Mouse (Mus musculus): ENCODE measurements around the gene Qrfp. TPM values are rescaled to one million over a fixed set of nuclear protein-coding genes. Genes with fewer than 3 reads are reported as not detected.

The Qrfp gene
- polyA plus RNA-seq, 1 experiment from 2014 or later, result 0.18 TPM

DNA sequence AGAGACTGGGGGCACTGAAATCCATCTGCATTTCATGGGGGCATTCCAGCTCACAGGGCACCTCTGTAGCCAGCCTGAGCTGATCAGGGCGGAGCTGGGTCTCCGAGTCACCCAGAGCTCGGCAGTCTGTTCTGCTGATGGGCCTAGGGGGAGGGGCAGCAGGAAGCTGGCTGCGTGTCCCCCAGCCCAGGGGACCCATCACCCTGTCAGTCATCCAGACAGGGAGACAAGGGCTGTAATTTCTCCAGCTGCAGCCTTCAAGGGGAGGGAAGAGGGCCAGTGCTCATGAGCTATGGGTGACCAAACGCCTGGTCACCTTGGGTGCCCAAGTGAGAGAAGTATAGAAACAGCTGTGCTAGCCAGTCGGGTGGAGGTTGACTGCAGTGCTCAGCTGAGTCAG is 26.6 kb upstream of the Qrfp start:
- no peak overlapping the region for H3K9ac ChIP-seq
- WGBS, result 27% methylated on average over 6 of the region's 6 CpGs
- H3K27ac ChIP-seq, result no peak overlapping the region
- no peak overlapping the region for H3K4me3 ChIP-seq
- no peaks in the 10 kb centered on the region for H3K4me1 ChIP-seq
- peaks cover 19% of the 10 kb centered on the region; the same call in 1 of the 2 replicates for H3K27me3 ChIP-seq
- no peaks in the 10 kb centered on the region for H3K9me3 ChIP-seq
- no peaks in the 10 kb centered on the region for H3K36me3 ChIP-seq
- no peak overlapping the region for H3K4me2 ChIP-seq (replicated peaks)
- no peak for ATAC-seq (ENCODE audit: insufficient number of reproducible peaks, insufficient read depth, low FRiP score, low TSS enrichment)

DNA sequence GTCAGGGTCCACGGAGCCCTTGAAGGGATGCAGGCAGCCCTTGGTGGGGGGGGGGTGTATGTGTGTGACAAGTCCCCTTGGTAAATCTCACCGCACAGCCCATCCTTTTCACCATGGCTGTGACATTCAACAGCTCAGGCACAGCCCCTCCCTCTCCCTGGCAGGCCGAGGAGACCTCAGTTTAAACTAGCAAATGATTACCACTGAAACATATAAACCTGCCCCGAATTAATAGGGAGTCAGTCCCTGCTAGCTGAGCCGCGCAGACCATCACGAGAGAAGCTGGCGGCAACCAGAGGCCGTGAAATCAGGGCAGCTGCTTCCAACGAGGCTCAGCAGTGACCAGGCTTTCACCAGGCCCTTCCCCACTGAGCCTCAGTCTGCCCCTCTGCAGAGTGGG is 25.7 kb upstream of the Qrfp start:
- no peak for ATAC-seq (ENCODE audit: insufficient number of reproducible peaks, insufficient read depth, low FRiP score, low TSS enrichment)
- no peaks in the 10 kb centered on the region for H3K4me1 ChIP-seq
- 67% methylated on average over 10 of the region's 10 CpGs for WGBS
- H3K9ac ChIP-seq, result no peak overlapping the region
- no peak overlapping the region for H3K27ac ChIP-seq
- H3K36me3 ChIP-seq, result no peaks in the 10 kb centered on the region
- H3K4me3 ChIP-seq, result no peak overlapping the region
- H3K27me3 ChIP-seq, result 0 out of 2 replicates have a peak, but pooled peaks cover 13% of the 10 kb centered on the region
- H3K4me2 ChIP-seq (replicated peaks), result no peak overlapping the region
- H3K9me3 ChIP-seq, result no peaks in the 10 kb centered on the region

DNA sequence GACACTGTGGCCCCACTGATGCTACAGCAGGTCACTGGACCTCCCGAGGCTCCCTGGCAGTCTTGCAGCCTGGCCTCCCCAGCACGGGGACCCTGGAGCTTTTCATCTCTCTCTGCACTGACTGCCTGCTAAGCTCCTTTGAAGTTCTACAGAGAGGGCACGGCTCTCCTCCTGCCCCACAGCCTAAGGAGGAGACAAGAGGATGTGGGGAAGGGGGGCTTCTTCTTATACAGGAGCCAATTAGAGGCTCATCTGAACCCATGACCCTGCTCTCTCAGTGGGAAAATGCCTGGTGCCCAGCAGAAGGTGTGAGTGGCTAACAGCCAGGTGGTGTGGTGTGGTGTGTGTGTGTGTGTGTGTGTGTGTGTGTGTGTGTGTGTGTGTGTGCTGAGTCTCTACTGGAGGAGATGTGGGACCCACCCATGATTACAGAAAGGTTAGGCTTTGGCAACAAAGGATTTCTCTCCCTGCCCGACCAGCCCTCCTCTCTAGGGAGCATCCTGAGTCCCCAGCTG is 18.0 kb upstream of the Qrfp start:
- Histone ChIP-seq H3K27ac (no peak overlapping the region), H3K4me2 (replicated peaks) (no peak overlapping the region), H3K27me3 (peaks cover 8% of the 10 kb centered on the region), H3K9ac (no peak overlapping the region), H3K36me3 (no peaks in the 10 kb centered on the region), H3K4me1 (peaks cover 17% of the 10 kb centered on the region), H3K4me3 (no peak overlapping the region), H3K9me3 (no peaks in the 10 kb centered on the region)
- 14% methylated on average over 4 of the region's 4 CpGs for WGBS
- ATAC-seq (ENCODE audit: insufficient number of reproducible peaks, insufficient read depth, low FRiP score, low TSS enrichment), result no peak

DNA sequence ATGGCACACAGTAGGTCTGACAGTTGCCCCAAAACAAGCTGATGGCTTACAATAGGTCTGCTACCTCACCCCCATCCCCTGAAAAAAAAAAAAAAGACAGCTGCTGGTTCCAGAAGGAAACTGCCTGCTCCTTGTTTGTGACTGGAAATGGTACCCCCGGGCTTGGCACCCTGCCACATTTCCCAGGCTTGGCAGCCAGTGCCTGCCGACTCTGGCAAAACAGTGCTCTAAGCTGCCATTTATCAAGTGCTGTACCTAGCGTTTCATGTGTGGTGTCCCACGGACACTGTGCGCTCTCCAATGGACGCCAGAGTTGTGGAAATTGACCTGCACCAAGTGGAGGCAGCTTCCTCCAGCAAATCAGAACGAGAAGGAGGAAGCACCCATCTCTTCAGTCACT is 17.5 kb upstream of the Qrfp start:
- Histone ChIP-seq H3K9me3 (no peaks in the 10 kb centered on the region), H3K9ac (no peak overlapping the region), H3K4me1 (peaks cover 22% of the 10 kb centered on the region), H3K27me3 (peaks cover 13% of the 10 kb centered on the region), H3K4me3 (no peak overlapping the region), H3K36me3 (no peaks in the 10 kb centered on the region), H3K27ac (no peak overlapping the region), H3K4me2 (replicated peaks) (no peak overlapping the region)
- WGBS, result 52% methylated on average over 7 of the region's 7 CpGs
- no peak for ATAC-seq (ENCODE audit: insufficient number of reproducible peaks, insufficient read depth, low FRiP score, low TSS enrichment)

DNA sequence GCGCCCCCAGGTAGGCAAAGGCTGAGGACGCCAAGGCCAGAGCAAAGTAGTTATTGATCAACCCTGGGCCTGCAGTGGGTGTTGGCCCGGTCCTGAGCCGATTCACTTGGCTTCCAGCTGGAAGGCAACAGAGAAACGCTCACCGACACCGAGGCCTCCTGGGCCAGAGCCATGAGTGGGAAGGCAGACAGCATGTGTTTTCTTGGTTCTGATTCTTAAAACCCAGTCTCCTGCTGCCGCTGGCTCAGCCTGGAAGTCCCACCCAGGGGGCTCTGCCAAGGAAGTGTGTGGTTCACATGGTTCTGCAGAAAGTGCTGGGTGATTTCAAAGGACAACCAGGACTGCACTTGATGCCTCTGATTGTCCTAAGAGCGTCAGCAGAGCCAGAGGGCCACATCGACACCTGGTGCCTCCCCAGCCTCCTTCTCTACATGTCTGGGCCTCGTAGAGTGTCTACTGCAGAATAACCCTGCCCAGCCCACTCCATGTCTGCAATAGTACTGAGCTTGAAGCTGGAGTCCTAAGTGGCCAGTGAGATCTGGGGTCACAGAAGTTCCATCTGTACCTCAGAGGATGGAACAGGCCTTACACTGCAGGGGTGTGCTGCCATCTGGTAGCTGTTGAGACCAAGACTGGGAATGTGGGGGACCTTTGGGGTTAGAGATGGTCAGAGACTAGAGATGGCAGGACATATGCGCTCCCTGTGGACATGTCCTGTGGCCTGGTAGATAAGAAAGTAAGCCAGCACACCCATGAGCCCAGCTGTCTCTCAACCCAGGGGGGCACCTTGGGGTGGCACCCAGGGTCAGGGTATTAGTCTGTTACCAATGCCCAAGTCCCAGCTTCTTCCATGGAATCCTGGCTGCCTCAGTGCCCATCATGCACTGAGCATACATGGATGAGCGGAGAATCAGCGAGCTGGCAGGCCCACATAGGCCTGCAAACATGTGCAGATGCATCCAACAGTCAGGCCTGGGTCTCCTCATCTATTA is 16.0 kb upstream of the Qrfp start:
- 85% methylated on average over 14 of the region's 14 CpGs for whole genome bisulfite sequencing
- Histone ChIP-seq H3K36me3 (no peaks in the 10 kb centered on the region), H3K4me3 (no peak overlapping the region), H3K27ac (no peak overlapping the region), H3K9me3 (no peaks in the 10 kb centered on the region), H3K4me2 (replicated peaks) (no peak overlapping the region), H3K9ac (no peak overlapping the region), H3K27me3 (peaks cover 25% of the 10 kb centered on the region), H3K4me1 (peaks cover 28% of the 10 kb centered on the region)
- no peak for ATAC-seq (ENCODE audit: insufficient number of reproducible peaks, insufficient read depth, low FRiP score, low TSS enrichment)

DNA sequence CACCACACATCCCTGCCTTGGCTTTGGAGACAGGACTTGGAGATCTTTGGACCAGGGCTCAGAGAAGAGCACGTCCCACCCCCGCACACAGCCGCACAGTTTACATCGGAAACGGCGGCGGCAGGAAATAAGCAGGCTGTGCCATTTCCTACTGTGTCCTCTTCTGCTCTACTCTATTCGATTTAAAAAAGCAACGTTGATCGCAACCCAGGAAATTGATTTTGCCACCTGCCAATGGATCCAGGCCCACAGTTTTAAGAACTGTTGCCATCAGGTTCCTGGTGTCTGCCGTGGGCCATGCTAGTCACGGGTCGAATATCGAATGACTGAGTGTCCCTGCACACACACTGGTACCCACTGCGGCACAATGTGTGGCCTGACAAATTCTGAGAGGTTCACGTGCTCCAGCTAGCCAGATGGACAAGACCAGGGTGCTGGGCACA is 15.1 kb upstream of the Qrfp start:
- Histone ChIP-seq H3K4me2 (replicated peaks) (no peak overlapping the region), H3K4me1 (peaks cover 28% of the 10 kb centered on the region), H3K36me3 (no peaks in the 10 kb centered on the region), H3K27ac (no peak overlapping the region), H3K4me3 (no peak overlapping the region), H3K9ac (no peak overlapping the region), H3K27me3 (peaks cover 25% of the 10 kb centered on the region), H3K9me3 (no peaks in the 10 kb centered on the region)
- 78% methylated on average over 16 of the region's 16 CpGs for WGBS
- no peak for ATAC-seq (ENCODE audit: insufficient number of reproducible peaks, insufficient read depth, low FRiP score, low TSS enrichment)

DNA sequence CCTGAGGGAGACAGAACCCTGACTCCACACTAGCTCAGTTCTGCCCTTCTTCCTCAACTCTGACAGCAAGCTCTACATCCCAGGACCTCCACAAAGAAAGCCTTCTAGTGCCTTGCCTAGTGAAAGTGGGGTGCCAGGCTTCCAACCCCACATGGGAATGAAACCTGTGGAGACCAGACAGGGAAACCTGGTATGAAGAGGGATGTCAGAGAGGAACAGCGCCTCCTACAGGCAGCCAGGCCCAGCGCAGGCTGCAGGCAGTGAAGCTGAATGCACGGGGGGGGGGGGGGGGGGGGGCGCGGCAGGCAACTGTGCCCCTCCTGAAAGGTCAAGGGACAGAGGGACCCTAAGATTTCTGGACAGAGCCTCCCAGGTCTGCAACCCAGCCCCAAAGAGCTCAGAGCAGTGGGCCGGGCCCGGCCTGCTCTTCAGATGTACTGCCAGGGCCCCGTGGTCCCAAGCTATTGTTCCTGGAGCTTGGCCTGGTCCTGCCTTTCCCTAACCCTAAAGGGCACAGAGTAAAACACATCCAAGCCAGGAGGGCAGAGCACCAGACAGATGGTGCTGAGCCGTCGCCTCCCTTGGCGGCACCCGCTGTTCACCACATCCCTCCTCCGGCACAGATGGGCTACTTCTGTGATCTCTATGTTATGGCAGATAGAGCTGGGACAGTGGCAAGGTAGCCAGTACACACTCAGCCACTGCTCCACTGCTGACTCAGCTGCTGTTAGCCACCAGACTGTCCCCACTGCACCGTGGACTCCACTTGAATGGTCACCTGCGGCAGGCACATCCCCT is 13.8 kb upstream of the Qrfp start:
- no peak overlapping the region for H3K27ac ChIP-seq
- H3K4me1 ChIP-seq, result peaks cover 28% of the 10 kb centered on the region
- H3K4me3 ChIP-seq, result no peak overlapping the region
- WGBS, result 75% methylated on average over 11 of the region's 15 CpGs
- no peak for ATAC-seq (ENCODE audit: insufficient number of reproducible peaks, insufficient read depth, low FRiP score, low TSS enrichment)
- peak overlapping the region; percentile 9; the same call in 1 of the 2 replicates for H3K9ac ChIP-seq
- peaks cover 25% of the 10 kb centered on the region for H3K27me3 ChIP-seq
- H3K4me2 ChIP-seq (replicated peaks), result no peak overlapping the region
- no peaks in the 10 kb centered on the region for H3K9me3 ChIP-seq
- H3K36me3 ChIP-seq, result no peaks in the 10 kb centered on the region

DNA sequence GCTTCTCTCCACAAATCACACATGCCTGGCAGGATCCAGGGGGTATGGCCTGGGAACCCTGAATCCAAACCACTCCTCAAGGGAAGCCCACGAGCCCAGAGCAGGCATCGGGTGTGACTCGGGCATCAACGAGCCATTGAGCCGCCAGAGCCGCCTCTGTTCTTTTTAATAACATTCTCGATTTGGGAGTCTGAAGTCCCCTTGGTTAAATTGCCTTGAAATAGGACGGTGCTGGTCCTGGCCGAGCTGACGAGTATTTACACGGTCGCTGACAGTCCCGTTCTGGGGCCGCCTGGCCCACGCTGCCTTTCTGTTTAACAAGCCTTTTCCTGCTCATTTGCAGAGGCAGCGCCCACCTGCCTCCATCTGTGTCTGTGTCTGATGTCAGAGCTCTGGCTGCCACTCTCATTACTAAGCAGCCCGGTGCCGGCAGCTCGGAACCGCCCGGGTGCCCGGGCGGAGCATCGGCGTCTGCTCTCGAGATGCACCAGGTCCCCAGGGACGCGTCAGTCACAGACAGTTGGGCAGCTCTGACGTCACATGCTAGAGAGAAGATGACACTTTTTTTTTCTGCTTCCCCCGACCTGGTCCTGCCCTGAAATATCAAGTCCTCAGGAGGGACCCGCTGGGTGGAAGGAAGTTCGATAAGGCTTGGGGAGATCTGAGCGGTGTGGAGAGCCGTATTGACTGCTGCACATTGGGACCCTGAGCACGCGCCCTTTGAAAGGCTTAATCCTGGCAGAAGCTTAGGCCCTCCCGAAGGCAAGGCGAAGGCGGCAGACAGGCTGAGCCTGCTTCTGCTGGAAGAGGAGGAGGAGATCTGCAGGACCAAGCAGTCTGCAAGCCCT is 12.4 kb upstream of the Qrfp start:
- peak overlapping the region; percentile 44 for H3K4me2 ChIP-seq (replicated peaks)
- peak overlapping the region; percentile 19; the same call in 1 of the 2 replicates for H3K9ac ChIP-seq
- H3K4me1 ChIP-seq, result peaks cover 18% of the 10 kb centered on the region
- no peak for ATAC-seq (ENCODE audit: insufficient number of reproducible peaks, insufficient read depth, low FRiP score, low TSS enrichment)
- 15% methylated on average over 39 of the region's 39 CpGs for WGBS
- peaks cover 25% of the 10 kb centered on the region for H3K27me3 ChIP-seq
- no peak overlapping the region for H3K27ac ChIP-seq
- H3K36me3 ChIP-seq, result no peaks in the 10 kb centered on the region
- H3K9me3 ChIP-seq, result no peaks in the 10 kb centered on the region
- no peak overlapping the region for H3K4me3 ChIP-seq

DNA sequence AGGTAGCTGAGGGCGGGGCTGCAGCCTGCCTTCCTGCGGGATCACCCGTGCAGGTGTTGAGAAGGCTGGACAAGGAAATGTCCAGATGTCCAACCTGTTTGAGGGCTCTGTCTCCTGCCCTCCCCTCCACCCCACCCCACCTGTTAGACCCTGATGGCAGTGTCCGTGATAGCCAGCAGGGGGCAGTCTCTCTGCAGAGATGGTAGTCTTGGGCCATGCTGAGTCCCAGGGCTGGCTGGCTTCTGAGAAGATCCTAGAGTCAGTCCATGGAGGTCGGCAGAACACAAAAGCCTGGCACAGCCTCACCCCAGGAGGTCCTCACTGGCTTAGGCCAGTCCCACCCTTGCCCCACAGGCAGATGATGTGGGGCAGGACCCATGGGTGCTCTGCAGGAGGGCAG is 5.0 kb upstream of the Qrfp start:
- Histone ChIP-seq H3K4me1 (peaks cover 3% of the 10 kb centered on the region), H3K9me3 (no peaks in the 10 kb centered on the region), H3K27ac (no peak overlapping the region), H3K4me2 (replicated peaks) (no peak overlapping the region), H3K4me3 (no peak overlapping the region), H3K27me3 (no peaks in the 10 kb centered on the region), H3K9ac (no peak overlapping the region), H3K36me3 (no peaks in the 10 kb centered on the region)
- ATAC-seq (ENCODE audit: insufficient number of reproducible peaks, insufficient read depth, low FRiP score, low TSS enrichment), result no peak
- 28% methylated on average over 5 of the region's 5 CpGs for WGBS

DNA sequence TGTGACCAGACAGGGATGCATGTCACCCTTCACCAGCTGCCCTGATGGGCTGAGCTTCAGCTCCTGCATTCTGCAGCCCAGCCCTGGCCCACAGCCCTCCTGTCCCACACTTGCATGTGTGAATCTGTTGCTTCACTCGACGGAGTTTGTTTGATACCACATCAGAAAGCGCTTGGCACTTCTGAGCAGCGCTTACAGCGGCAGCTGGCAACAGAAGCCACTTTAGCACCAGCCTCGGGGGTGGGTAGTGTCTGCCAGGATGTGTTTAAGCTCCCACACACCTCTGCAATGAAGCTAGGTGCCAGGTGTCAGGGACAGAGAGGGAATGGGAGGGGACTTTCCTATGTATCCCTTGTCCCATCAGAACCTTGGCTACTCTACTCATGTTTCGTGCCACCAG is 4.3 kb upstream of the Qrfp start:
- WGBS, result 78% methylated on average over 7 of the region's 7 CpGs
- H3K27me3 ChIP-seq, result no peaks in the 10 kb centered on the region
- no peaks in the 10 kb centered on the region for H3K9me3 ChIP-seq
- no peak overlapping the region for H3K27ac ChIP-seq
- H3K4me1 ChIP-seq, result peaks cover 10% of the 10 kb centered on the region
- no peak for ATAC-seq (ENCODE audit: insufficient number of reproducible peaks, insufficient read depth, low FRiP score, low TSS enrichment)
- no peak overlapping the region for H3K4me2 ChIP-seq (replicated peaks)
- H3K4me3 ChIP-seq, result no peak overlapping the region
- H3K36me3 ChIP-seq, result no peaks in the 10 kb centered on the region
- H3K9ac ChIP-seq, result no peak overlapping the region

DNA sequence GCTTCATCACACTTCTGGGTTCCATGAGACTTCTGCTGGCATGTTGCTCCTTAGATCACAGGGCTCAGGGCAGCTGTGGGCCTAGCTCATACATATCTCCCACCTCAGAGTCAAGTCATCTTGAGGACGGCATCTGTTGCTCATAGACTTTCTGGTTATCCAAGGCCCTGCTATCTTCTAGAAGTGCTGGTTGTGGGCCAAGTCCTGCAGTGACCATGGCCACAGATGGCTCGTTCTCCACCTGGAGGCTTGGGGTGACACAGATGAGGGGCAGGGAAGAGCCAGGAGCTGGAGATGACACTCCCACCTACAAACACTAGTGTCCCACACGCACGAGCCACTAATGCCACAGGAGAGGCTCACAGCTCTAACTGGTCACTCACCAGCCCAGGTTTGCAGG is 3.3 kb upstream of the Qrfp start:
- Histone ChIP-seq H3K4me1 (peaks cover 20% of the 10 kb centered on the region), H3K36me3 (no peaks in the 10 kb centered on the region), H3K27ac (no peak overlapping the region), H3K9me3 (no peaks in the 10 kb centered on the region), H3K9ac (no peak overlapping the region), H3K4me2 (replicated peaks) (no peak overlapping the region), H3K27me3 (no peaks in the 10 kb centered on the region), H3K4me3 (no peak overlapping the region)
- no peak for ATAC-seq (ENCODE audit: insufficient number of reproducible peaks, insufficient read depth, low FRiP score, low TSS enrichment)
- WGBS, result 90% methylated on average over 4 of the region's 4 CpGs
